Mouse (Mus musculus) cerebellum, adult 9-10 months (tissue): ENCODE measurements around the gene Rnf115.

Experiments
- DNase-seq: peaks from one replicate; pipeline ENCODE4 v3.0.0; 2022

Rnf115 gene

DNA sequence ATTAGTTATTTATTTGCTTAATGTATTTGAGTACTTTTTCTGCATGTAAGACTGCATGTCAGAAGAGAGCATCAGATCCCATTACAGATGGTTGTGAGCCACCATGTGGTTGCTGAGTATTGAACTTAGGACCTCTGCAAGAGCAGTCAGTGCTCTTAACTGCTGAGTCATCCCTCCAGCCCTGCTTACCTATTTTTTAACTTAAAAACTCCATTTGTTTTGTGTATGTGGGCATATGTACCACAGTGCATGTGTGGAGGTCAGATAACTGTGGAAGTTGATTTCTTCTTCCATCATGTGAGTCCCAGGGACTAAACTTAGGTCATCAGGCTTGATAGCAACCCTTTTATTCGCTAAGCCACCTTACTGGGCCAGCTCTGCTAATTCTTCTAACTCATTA is 60.3 kb downstream of the Rnf115 start:
- no peak for DNase-seq

- no peak for DNase-seq
Observed at GRCm38 (mm10) chr3:96788506-96788905, 61.0 kb downstream of the Rnf115 start.

DNA sequence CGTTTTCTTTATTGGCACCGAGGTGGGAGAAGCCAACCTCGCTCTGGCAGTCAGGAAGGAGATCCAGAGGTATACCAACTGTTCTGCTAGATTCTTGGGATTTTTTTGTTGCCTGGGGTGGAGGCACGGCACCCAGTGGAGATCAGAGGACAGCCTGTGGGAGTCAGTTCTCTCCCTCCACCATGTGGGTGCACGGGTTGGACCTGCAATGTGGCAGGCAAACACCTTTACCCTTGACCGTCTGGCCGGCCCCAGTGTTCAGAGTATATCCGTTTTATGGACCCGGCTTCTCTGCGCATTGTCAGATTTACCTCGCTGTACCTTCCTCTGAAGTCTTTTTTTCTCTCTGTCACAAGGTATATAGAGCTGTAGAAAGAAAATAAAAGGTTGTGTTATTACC is 72.8 kb downstream of the Rnf115 start:
- no peak for DNase-seq

DNA sequence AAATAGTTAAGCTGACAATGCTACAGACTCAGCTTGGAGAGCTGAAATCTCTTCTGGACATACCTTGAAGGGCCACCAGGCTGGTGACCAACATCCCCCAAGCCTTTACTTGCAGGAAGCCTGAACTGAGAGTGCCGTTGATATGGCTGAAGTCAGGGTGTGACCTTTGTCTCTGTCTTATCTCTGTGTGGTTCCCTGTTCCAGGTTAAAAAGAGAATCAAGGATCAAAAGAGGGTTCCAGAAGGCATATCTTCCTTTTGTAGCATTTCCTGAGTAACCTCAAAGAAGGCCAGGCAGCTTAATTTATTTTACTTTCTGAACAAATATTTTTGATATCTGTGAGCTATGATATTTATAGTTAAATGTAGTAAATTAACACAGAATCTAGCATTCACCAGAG is 74.8 kb downstream of the Rnf115 start:
- no peak for DNase-seq

DNA sequence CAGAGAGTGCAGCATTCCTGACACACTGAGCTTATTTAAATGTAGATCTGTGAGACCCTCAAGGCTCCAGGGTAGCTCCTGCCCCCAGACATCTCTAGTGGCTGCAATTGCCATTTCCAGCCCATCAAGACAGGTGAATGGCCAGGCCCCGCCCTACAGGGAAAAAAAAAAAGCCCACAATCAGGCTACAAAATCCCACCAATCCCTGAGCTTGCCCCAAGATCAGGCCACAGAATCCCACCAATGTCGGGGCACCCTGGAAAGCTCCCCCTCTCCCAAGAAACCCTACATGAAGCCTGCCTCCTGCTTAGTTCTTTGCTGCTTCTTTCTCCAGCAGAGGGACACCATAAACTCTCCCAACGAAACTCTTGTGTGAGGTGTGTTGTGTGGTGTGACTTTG is 80.7 kb downstream of the Rnf115 start:
- DNase-seq: no peak

GRCm38 (mm10) chr3:96808651-96809050 is 81.2 kb downstream of the Rnf115 start:
- DNase-seq: no peak

DNA sequence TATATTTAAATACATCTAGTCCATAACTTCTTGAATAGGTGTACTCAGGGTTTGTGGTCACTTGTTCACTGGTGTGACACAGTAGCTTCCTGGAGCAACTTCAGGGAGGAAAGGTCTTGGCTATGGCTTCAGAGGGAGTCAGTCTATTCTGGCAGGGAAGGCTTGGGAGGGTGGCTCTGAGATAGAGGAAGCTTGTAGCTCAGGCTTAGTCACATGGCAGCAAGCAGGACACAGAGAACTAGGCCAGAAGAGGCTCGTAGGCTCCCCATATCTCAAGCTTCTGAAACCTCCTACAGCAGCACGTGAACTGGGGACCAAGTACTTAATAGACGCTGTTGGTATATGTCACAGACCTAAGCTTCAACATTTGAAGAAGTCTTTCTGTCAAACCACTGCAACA is 83.8 kb downstream of the Rnf115 start:
- DNase-seq: no peak

DNA sequence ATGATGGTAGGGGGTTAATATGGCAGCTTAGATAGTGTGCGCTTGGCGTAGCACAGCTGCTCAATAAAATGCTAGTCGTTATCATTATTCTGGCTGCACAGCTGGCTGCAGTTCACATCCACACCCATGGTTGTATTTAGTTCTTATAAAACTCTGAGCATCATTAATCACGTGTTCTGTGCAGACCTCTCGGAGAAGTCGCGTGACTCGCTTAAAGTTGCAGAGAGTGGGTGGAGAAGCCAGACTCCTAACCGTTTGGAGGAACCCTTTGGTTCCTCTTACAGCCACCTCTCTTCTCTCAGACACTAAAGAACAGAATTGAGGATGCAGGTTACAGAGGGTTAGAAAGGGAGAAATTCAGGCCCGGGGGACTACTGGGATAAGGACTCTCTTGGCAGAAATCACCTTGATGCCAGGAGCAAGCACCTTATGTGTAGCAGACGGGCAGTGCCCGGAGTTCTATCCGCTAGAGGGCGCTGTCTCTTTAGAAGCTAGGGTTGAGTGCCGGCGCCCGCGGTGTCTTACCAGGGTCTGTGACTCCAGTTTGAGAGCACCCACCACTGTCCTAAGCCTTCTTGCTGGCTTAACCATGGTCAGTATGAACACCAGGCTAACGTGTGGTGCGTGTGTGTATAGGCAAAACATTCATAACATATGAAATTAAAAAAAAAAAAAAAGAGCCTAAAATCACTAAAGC is 85.1 kb downstream of the Rnf115 start:
- peak; percentile 68 for DNase-seq

GRCm38 (mm10) chr3:96813106-96813505 is 85.6 kb downstream of the Rnf115 start:
- DNase-seq: peak; percentile 17

GRCm38 (mm10) chr3:96813591-96814244 is 86.3 kb downstream of the Rnf115 start:
- DNase-seq: no peak

- DNase-seq: no peak
Observed at GRCm38 (mm10) chr3:96814342-96814741, 86.9 kb downstream of the Rnf115 start.

DNA sequence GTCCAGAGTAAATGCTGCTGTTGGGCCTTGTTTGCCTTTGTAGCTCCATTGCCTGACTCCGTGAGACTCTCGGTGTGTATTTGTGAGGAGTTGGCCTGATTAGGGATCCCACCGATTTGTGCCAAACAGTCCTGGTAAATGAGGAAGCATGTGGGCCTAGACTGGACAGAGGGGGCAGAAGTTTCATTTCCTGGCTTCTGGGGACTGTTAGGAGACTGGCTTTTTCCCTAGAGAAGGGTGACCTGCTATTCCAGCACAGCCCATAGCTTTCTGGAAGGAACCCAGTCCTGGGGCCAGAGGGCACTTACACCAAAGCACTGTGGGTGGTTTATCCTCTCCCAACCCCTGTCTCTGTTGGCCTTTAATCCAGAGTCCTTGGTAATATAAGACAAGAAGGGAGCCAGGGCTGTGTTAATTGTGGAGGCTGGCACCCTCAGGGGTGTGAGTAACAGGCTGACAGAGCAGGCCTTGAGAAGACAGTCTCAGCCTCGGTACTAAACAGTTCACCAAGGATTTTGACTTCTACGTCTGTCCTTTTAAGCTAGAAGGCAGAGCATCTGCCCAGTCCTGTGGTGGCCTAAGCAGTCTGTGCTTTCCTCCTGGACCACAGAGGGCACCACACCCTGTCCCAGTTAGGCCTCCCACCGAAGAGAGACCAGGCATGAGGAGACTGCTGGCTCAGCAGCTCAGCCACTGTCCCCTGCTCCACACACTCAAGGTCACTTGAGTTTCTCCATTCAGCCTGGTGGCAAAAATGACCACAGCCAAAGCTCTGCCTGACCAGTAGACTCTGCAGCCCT is 92.9 kb downstream of the Rnf115 start:
- no peak for DNase-seq

DNA sequence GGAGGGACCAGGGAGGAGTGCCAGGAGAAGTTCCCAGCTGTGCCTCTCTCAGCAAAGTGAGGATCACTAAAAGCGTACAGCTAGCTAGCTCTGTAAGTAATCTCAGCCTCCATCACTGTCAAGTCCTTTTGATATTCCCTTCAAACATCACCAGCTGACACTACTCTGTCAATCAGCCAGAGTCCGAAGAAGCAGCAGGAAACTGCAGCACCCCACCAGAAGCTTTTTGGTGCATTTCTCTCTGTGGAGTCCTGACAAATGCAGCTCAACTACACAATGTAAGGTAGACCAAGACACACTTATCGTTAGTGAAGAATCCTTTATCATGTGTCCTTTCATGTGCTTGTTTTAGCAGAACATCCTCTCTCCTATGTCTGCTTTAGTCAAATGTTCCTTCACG is 94.1 kb downstream of the Rnf115 start:
- DNase-seq: no peak

DNA sequence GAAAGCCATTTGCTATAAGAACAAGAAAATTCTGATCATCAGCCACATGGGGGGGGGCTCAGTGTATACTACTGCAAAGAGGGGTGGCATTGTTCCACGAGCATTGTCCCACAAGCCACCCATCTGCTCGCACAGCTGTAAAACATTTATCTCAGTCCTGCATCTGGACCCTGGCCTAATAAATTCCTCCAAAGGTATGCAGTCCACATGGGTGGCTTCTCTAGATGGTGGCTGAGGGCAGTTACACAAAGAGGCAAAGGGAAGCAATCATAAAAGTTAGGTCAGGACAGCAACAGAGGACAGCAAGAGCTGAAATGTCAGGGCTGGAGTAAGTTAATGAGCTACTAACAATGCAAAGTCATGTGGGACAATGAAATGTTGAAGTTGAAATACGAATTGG is 96.2 kb downstream of the Rnf115 start:
- DNase-seq: no peak

DNA sequence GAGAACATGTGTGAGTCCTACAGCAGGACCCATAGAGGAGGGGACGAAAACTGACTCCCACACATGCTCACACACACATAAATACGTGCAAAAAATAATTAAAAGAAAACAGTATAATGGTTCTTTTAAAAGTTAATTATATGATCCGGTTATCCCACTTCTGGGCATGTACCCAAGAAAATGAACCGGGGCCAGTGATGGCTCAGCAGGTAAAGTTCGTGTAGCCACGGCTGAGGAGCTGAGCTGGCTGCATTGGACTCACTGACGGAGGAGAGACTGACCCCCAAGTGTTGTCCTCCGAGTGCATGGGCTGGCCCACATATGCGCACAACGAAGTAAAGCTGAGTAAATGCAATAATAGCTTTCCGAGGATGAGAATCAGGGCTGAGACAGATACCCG is 97.2 kb downstream of the Rnf115 start:
- DNase-seq: no peak

DNA sequence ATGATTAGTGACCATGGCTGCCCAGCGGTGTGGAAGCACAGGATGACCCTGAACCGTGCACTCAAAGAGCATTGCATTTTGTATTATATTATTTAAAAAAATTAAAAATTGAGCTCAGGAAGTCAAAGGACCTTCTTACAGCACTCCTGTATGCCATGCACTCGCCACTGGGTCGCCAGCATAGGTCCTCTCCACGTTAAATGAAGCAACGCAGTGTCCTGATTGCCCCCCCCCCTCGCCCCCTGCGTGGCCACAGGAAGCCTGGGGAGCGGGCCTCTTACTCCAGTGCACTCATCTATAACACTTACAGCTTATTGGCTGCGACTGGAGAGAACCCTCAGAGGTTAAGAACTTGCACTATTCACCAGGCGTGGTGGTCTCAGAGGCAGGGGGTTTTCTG is 97.8 kb downstream of the Rnf115 start:
- DNase-seq: no peak

GRCm38 (mm10) chr3:96828308-96828864 is 100.9 kb downstream of the Rnf115 start:
- no peak for DNase-seq

- no peak for DNase-seq
Observed at GRCm38 (mm10) chr3:96828984-96829383, 101.5 kb downstream of the Rnf115 start, which contains the start of the genes Pdzk1 and Cd160. TSS of gene Pdzk1 (plus strand) at chr3:96829284. TSS of gene Cd160 (minus strand) at chr3:96829351.

- DNase-seq: no peak
Observed at GRCm38 (mm10) chr3:96829856-96830255, 102.4 kb downstream of the Rnf115 start.

DNA sequence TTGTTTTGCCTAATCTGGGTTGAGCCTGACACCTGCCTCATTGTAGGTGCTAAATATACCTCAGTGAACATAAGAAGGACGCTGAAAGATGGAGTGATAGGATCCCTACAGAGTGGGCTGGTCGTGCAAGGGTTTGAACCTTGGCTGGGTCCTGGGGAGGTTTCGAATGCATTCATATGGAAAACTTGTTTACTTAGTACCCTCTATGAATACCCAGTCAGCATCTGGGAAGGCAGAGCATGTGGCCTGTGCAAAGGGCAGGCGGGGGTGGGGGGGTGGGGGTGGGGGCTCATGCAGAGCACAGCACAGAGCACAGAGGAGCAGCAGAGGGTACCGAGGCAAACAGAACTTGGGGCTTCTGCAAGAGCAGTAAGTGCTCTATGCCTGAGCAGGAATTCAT is 105.5 kb downstream of the Rnf115 start:
- no peak for DNase-seq

DNA sequence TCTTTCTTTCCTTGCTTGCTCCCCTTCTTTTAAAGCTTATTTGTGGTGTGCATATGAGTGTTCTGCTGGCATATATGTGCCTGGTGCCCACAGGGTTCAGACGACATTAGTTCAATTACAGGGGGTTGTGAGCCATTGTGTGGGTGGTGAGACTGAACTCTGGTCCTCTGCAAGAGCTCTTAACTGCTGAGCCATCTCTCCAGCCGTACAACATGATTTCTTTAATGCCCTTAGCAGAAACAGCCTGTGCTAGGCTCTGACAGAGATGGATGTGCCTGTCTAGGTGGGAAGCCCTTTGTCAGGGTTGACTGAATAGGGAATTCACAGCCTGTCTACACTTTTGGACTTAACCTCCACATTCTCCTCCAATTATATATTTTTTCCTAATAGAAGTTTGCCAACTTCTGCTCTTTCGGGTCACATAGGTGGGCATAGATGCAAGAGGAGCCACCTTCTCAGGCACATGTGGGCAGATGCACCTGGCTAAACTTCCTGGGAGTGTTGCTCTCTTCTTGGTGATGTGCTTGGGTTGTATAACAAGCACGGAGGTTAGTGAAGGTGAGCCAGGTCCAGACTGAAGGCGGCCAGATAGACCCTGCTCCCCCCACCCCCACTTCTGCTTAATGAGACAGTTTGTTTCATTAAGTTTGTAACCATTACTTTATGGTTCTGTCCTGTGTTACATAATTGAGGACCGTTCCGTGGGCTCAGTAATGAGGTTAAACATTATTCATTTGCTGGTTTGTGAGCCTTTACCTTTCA is 107.3 kb downstream of the Rnf115 start:
- DNase-seq: no peak

GRCm38 (mm10) chr3:96836414-96836813 is 109.0 kb downstream of the Rnf115 start:
- DNase-seq: no peak
